In genomic region chr7:82204014-82204784, GRCm38 (mm10) we compare ENCODE assay signal across 9 mouse cellular contexts. TPM values are rescaled to one million over a fixed set of nuclear protein-coding genes. Genes with fewer than 3 reads are reported as not detected.
A peak's percentile ranks its signal among the peaks of the same experiment; 100 is the strongest.
DNase-seq lines count a peak whose midpoint lies in the region; ATAC-seq and TF ChIP-seq lines count a peak whose summit lies in the region.
"Had no signal": no experiment of that assay in that cellular context is flagged by ENCODE, and none has a peak within 500 bp of the region (broad histone marks: within the 10 kb centered on the region; RNA-seq: fewer than 3 reads in every experiment).

No protein-coding gene starts in this region.

- ATAC-seq in intestine, embryonic 14.5 days (replicated peaks; ENCODE audit: low FRiP score, low TSS enrichment, low read depth) = peak; percentile 74
- no peak for ATAC-seq in intestine, postnatal 0 days
- ATAC-seq in heart, embryonic 15.5 days (replicated peaks; ENCODE audit: insufficient number of reproducible peaks, insufficient read depth, low FRiP score, low read depth) = peak; percentile 40; the same call in 1 of the 2 replicates

- H3K27me3 ChIP-seq in intestine, embryonic 14.5 days (replicated peaks; ENCODE audit: control insufficient read depth, insufficient read depth, low read length) = no peaks in the 10 kb centered on the region
- H3K27me3 ChIP-seq in intestine, postnatal 0 days (replicated peaks; ENCODE audit: control insufficient read depth, insufficient read depth, low read length) = no peaks in the 10 kb centered on the region
- H3K27me3 ChIP-seq in heart, embryonic 15.5 days = no peaks in the 10 kb centered on the region

- no peak overlapping the region for H3K4me3 ChIP-seq in intestine, embryonic 14.5 days (ENCODE audit: low read depth, low read length)
- no peak overlapping the region for H3K4me3 ChIP-seq in intestine, postnatal 0 days (ENCODE audit: low read depth, low read length)
- peak overlapping the region in 1 of 2 experiments; percentile 23; a peak in 1 of 4 replicates for H3K4me3 ChIP-seq in ES-E14 (ENCODE audit: insufficient read depth in 1 of 2, low read depth in 1 of 2, low read length in 2 of 2, poor library complexity in 1 of 2, severe bottlenecking in 1 of 2)
- H3K4me3 ChIP-seq in heart, embryonic 15.5 days = no peak overlapping the region

- in situ Hi-C loops in ES-E14 (cut with MboI; ENCODE audit: low sequenced_read_pairs in 2 of 2, unreplicated experiment in 2 of 2) = no loop called here

- no peak for TF ChIP-seq CTCF in intestine, postnatal 0 days (IDR thresholded peaks at IDR 0.05; ENCODE audit: low read depth)

- no peak overlapping the region for H3K9ac ChIP-seq in intestine, embryonic 14.5 days (ENCODE audit: low read length)
- no peak overlapping the region for H3K9ac ChIP-seq in intestine, postnatal 0 days (ENCODE audit: low read depth, low read length)
- H3K9ac ChIP-seq in ES-E14 (ENCODE audit: insufficient read depth, low read depth, low read length, poor library complexity, severe bottlenecking) = no peak overlapping the region
- H3K9ac ChIP-seq in heart, embryonic 15.5 days = no peak overlapping the region
- H3K9ac ChIP-seq: liver, embryonic 14.5 days had no signal

- peak; percentile 59 for DNase-seq in intestine, embryonic 14.5 days (ENCODE audit: low spot score)
- no peak for DNase-seq in ES-E14 (ENCODE audit: low read depth, low spot score)
- peak; percentile 42 for DNase-seq in naive thymus-derived CD4-positive, alpha-beta T cell, adult 2 months (ENCODE audit: low read depth)
- DNase-seq in layer of hippocampus, adult 18-20 months (ENCODE audit: low spot score in 2 of 2) = no peak
- no peak for DNase-seq in cerebellum, adult 9-11 months
- DNase-seq in adipocyte (ENCODE audit: low spot score) = no peak

- H3K27ac ChIP-seq in intestine, embryonic 14.5 days (ENCODE audit: low read depth) = peak overlapping the region; percentile 74; the same call in 1 of the 2 replicates
- no peak overlapping the region for H3K27ac ChIP-seq in intestine, postnatal 0 days (ENCODE audit: low read depth, low read length)
- H3K27ac ChIP-seq in ES-E14 (ENCODE audit: insufficient read depth, low read depth, low read length, poor library complexity, severe bottlenecking) = peak overlapping the region; percentile 41; the same call in 1 of the 2 replicates
- H3K27ac ChIP-seq in heart, embryonic 15.5 days = peak overlapping the region; percentile 42
- H3K27ac ChIP-seq: liver, embryonic 14.5 days had no signal

- no peaks in the 10 kb centered on the region for H3K36me3 ChIP-seq in intestine, embryonic 14.5 days (ENCODE audit: control insufficient read depth, insufficient read depth, low read length)
- H3K36me3 ChIP-seq in intestine, postnatal 0 days (ENCODE audit: control insufficient read depth, insufficient read depth) = no peaks in the 10 kb centered on the region
- no peaks in the 10 kb centered on the region; the same call in 1 of the 2 replicates for H3K36me3 ChIP-seq in ES-E14 (ENCODE audit: control insufficient read depth, insufficient read depth, low read length, poor library complexity, severe bottlenecking)
- H3K36me3 ChIP-seq in heart, embryonic 15.5 days = no peaks in the 10 kb centered on the region

- H3K4me1 ChIP-seq in intestine, embryonic 14.5 days (replicated peaks; ENCODE audit: control insufficient read depth, insufficient read depth, low read length) = peaks cover 17% of the 10 kb centered on the region
- H3K4me1 ChIP-seq in intestine, postnatal 0 days (replicated peaks; ENCODE audit: control insufficient read depth, insufficient read depth, low read length) = no peaks in the 10 kb centered on the region
- H3K4me1 ChIP-seq in ES-E14 (ENCODE audit: control insufficient read depth in 2 of 2, insufficient read depth in 2 of 2, low read length in 2 of 2, poor library complexity in 1 of 2) = peaks cover 3 to 18% of the 10 kb centered on the region in 2 experiments
- H3K4me1 ChIP-seq in heart, embryonic 15.5 days (replicated peaks) = peaks cover 10% of the 10 kb centered on the region; the same call in 1 of the 2 replicates

- H3K4me2 ChIP-seq in intestine, embryonic 14.5 days (ENCODE audit: low read length) = peak overlapping the region; percentile 28
- H3K4me2 ChIP-seq in intestine, postnatal 0 days (replicated peaks; ENCODE audit: low read depth) = no peak overlapping the region; the same call in 1 of the 2 replicates
- H3K4me2 ChIP-seq in heart, embryonic 15.5 days = peak overlapping the region; percentile 18; the same call in 1 of the 2 replicates

- H3K9me3 ChIP-seq in intestine, embryonic 14.5 days (ENCODE audit: control insufficient read depth, low read length) = no peaks in the 10 kb centered on the region
- H3K9me3 ChIP-seq in intestine, postnatal 0 days (ENCODE audit: control insufficient read depth) = no peaks in the 10 kb centered on the region
- H3K9me3 ChIP-seq in ES-E14 (ENCODE audit: control insufficient read depth, insufficient read depth, low read depth, low read length) = no peaks in the 10 kb centered on the region
- no peaks in the 10 kb centered on the region for H3K9me3 ChIP-seq in heart, embryonic 15.5 days (replicated peaks)

- WGBS in intestine, embryonic 14.5 days = 25% methylated on average over 12 of the region's 12 CpGs
- 42% methylated on average over 12 of the region's 12 CpGs for WGBS in intestine, postnatal 0 days
- WGBS in heart, embryonic 15.5 days = 49% methylated on average over 12 of the region's 12 CpGs

TF ChIP-seq in ES-E14, 5 proteins besides CTCF, POLR2A, EP300 and RAD21:
- TF ChIP-seq CHD2 (IDR thresholded peaks at IDR 0.05; ENCODE audit: low read depth, low read length) (no peak), MAFK (IDR thresholded peaks at IDR 0.05; ENCODE audit: insufficient read depth, low read depth, low read length) (no peak), HCFC1 (IDR thresholded peaks at IDR 0.05; ENCODE audit: borderline replicate concordance, insufficient read depth, low read length) (no peak), ZNF384 (IDR thresholded peaks at IDR 0.05; ENCODE audit: low read depth, low read length) (no peak), ZC3H11A (IDR thresholded peaks at IDR 0.05; ENCODE audit: borderline replicate concordance, low read depth, low read length) (no peak)

RNA-seq across cellular contexts. Expression of gene Sh3gl3, which starts 30.6 kb away (rescaled TPM):
- polyA plus RNA-seq in intestine, embryonic 14.5 days (2014; fragmentation: Nextera tagmentation; extraction: Ambion mirVana) = 17.4 and 24.4 TPM in 2 replicates
- 8.7 and 9.6 TPM in 2 replicates for polyA plus RNA-seq in intestine, postnatal 0 days (2015; fragmentation: Nextera tagmentation; extraction: Ambion mirVana)
- 8.0 and 11.6 TPM in 2 replicates for total RNA-seq in ES-E14 (2012; rRNA removed)
- polyA plus RNA-seq in heart, embryonic 15.5 days (2015; fragmentation: Nextera tagmentation; extraction: Ambion mirVana) = 5.8 and 6.2 TPM in 2 replicates
- total RNA-seq in layer of hippocampus, adult 18-20 months (2021) = 10 to 100 TPM; 45.5 to 48.8 TPM

Comparison
In these comparisons a context has a peak if more than half of its experiments do, and no peak if none do; other contexts are left out.
1. DNase-seq: peak in intestine, embryonic 14.5 days (single experiment) and naive thymus-derived CD4-positive, alpha-beta T cell, adult 2 months (single experiment); none in ES-E14 (single experiment), layer of hippocampus, adult 18-20 months (0 of 2), cerebellum, adult 9-11 months (single experiment) and adipocyte (single experiment).